Mouse (Mus musculus) embryo, embryonic 10 days (tissue): ENCODE measurements at regions not wholly inside any gene's neighbourhood (a gene's known extent, or its start where the extent isn't known, plus 50 kb on each side); places are given as distances from the start of the nearest gene placed in this dataset.

Source experiments
- DNase-seq: peaks from one replicate; pipeline ENCODE4 v3.0.0-alpha.2; 2015; ENCODE audit warnings: low spot score

GRCm38 (mm10) chr2:117023436-117023835 lies 97.7 kb upstream of the Spred1 start:
- DNase-seq: no peak

DNA sequence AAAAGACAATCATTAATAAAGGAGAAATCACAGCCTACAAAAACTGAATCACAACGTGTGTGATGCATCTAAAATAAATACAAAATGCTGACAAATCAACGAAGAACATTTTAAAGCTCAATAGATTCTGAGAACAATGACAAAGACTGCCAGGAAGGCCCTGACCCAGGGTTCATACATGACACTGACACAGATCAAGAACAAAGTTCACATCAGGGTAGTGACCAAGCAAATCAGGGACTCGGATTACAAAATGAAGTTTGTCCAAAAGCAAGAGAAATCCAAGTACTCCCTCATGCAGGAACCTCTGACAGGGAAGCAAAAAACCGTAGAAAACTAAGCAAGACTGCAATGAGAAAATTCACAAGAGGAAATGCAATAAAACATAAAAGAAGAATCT lies 94.1 kb upstream of the Spred1 start:
- no peak for DNase-seq

- no peak for DNase-seq
These were observed 92.4 kb upstream of the Spred1 start for GRCm38 (mm10) chr2:117028771-117029170.

DNA sequence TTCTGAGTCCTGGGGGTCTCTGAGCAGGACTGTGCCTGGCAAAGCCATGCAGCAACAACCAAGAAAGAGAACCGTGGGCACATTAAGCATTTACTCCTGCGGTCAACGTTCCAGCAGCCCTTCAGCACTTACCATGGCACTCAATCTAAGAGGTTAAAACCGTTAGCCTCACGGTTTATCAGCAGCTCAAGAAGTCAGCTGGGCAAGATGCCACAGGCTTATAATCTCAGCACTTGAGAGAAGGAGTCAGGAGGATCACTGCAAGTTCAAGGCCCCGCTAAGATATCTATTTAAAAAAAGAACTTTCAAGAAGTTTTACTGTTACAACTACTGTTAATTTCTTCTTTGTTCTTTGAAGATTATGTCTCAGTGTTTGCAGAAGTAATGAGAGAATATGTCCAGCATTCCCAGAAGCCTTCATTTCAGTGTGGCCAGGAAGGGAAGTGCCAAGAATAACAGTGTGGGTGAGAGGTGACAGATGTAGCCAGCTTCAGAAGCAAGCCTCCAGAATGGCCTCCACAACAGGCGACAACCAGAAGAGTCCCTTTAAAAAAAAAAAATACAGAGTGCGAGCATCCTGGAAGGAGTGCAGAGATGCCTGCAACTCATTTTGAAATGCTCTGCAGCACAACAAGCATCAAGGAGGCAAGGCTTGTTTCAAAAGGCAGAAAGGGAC lies 84.8 kb upstream of the Spred1 start:
- no peak for DNase-seq

DNA sequence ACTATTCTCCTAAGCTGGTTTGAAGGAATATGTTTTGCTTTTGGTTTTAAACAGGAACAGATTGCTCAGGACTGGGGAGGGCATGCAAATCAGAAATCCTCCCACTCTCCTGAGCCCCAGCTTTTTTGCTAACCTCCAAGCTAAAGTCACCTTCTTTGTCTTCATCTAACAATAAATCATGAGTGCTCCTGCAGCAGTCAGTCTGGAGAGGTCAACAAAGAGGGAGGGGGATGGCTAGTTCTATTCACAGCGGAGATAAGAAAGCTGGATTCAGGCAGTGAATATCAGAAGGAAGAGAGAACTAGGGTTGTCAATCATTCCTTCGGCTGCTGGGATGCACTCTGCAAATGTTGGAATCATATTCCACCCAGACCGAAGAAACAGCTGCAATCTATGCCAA lies 81.0 kb upstream of the Spred1 start:
- peak; percentile 61 for DNase-seq

DNA sequence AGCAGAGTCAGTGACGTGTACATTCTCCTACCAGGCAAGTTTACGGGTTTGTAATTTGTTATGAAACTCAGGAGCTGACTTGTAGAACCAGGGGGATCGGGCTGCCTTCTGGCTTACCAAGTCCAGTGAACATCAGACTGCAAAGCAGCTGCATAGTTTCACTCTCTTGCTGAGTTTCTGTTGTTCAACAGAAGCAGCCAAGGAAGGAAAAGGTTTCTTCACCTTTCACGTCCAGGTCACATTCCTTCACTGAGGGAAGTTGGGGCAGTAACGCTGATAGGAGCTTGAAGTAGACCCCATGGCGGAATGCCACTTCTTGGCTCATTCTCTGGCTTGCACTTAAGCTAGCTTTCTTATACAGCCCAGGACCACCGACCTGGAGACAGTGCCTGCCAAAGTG lies 77.3 kb upstream of the Spred1 start:
- DNase-seq: peak; percentile 23

- DNase-seq: no peak
These were observed 72.9 kb upstream of the Spred1 start for GRCm38 (mm10) chr2:117048290-117048730.

GRCm38 (mm10) chr2:117050061-117050460 lies 71.1 kb upstream of the Spred1 start:
- no peak for DNase-seq

DNA sequence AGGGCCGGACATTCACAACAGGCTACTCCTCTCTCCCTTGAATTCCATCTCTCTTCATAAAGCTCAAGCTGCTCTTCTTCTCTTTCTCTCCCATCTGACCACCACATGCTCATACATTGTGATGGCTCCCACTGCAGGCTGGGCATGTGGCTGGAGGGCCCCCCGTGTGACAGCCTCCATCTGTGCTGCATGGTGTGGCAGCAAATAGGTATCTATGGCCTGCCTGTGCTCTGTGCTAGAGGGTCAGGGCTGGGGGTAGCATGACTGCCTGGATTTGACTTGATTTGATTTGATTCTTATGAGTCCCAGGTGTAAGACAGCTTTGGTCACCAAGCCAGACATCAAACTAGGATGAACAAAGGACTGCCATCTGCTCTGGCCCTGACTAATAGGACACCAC lies 57.0 kb upstream of the Spred1 start:
- no peak for DNase-seq

- DNase-seq: no peak
These were observed 50.8 kb upstream of the Spred1 start for GRCm38 (mm10) chr2:117070348-117070747.

DNA sequence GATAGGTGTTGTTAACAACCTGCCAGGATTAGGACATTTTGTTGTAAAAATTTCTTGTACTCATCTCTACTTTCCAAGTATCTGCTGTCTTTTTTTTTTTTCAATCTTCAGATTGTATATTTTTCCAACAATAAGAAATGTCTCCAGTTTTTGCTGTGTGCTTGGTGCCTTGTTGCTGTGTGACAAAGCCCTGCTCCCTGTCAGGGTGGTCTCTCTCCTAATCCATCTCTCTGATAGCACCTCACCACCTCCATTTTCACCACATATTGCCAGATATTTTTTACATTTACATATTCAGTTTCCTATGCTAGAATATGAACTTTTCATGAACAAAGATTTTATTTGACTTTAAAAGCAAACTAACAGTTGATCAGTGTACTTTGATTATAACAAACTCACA lies 50.1 kb upstream of the Spred1 start:
- DNase-seq: no peak
